Mouse (Mus musculus): ENCODE results near the gene Tmem176a.
"Not testable (repeated sequence)": the region's sequence is repeated elsewhere in the genome, so short reads cannot be mapped to it uniquely, and the experiment has no call there.

Tmem176a gene

GRCm38 (mm10) chr6:48840371-48840969, at the start of gene Tmem176a:
Gene Tmem176a, plus strand, starts transcription at chr6:48840919.
- peak in 1 of 2 experiments; percentile 36 for DNase-seq (ENCODE audit: low spot score in 2 of 2)

GRCm38 (mm10) chr6:48801897-48802296, 38.8 kb upstream of the Tmem176a start:
- no peak for DNase-seq (ENCODE audit: low spot score in 2 of 2)

- DNase-seq (ENCODE audit: low spot score in 2 of 2): no peak
These were observed 37.2 kb upstream of the Tmem176a start for GRCm38 (mm10) chr6:48803406-48804051.

- DNase-seq (ENCODE audit: low spot score in 2 of 2): no peak
These were observed 36.4 kb upstream of the Tmem176a start for GRCm38 (mm10) chr6:48804346-48804745.

GRCm38 (mm10) chr6:48806746-48807145, 34.0 kb upstream of the Tmem176a start:
- DNase-seq (ENCODE audit: low spot score in 2 of 2): no peak

- no peak for DNase-seq (ENCODE audit: low spot score in 2 of 2)
These were observed 31.1 kb upstream of the Tmem176a start for GRCm38 (mm10) chr6:48809494-48810219.

- DNase-seq (ENCODE audit: low spot score in 2 of 2): no peak
These were observed 25.7 kb upstream of the Tmem176a start for GRCm38 (mm10) chr6:48815013-48815412.

- DNase-seq (ENCODE audit: low spot score in 2 of 2): peak; percentile 43 to 65
These were observed 22.9 kb upstream of the Tmem176a start for GRCm38 (mm10) chr6:48817815-48818214.

- not testable (repeated sequence) for DNase-seq (ENCODE audit: low spot score in 2 of 2)
These were observed 18.5 kb upstream of the Tmem176a start for GRCm38 (mm10) chr6:48821991-48822785.

GRCm38 (mm10) chr6:48825016-48825415, 15.7 kb upstream of the Tmem176a start:
- DNase-seq (ENCODE audit: low spot score in 2 of 2): no peak

- no peak for DNase-seq (ENCODE audit: low spot score in 2 of 2)
These were observed 11.7 kb upstream of the Tmem176a start for GRCm38 (mm10) chr6:48828976-48829375.

GRCm38 (mm10) chr6:48829651-48830050, 11.1 kb upstream of the Tmem176a start:
- DNase-seq (ENCODE audit: low spot score in 2 of 2): no peak

GRCm38 (mm10) chr6:48830241-48830640, 10.5 kb upstream of the Tmem176a start:
- DNase-seq (ENCODE audit: low spot score in 2 of 2): no peak

GRCm38 (mm10) chr6:48831141-48831540, 9.6 kb upstream of the Tmem176a start:
- DNase-seq (ENCODE audit: low spot score in 2 of 2): no peak

- no peak for DNase-seq (ENCODE audit: low spot score in 2 of 2)
These were observed 8.3 kb upstream of the Tmem176a start for GRCm38 (mm10) chr6:48832426-48832825.

- DNase-seq (ENCODE audit: low spot score in 2 of 2): no peak
These were observed 7.2 kb upstream of the Tmem176a start for GRCm38 (mm10) chr6:48833515-48833914.

- DNase-seq (ENCODE audit: low spot score in 2 of 2): no peak
These were observed 5.5 kb upstream of the Tmem176a start for GRCm38 (mm10) chr6:48835241-48835640.

- DNase-seq (ENCODE audit: low spot score in 2 of 2): no peak
These were observed 4.6 kb upstream of the Tmem176a start for GRCm38 (mm10) chr6:48836146-48836545.

- no peak for DNase-seq (ENCODE audit: low spot score in 2 of 2)
These were observed 3.2 kb upstream of the Tmem176a start for GRCm38 (mm10) chr6:48837516-48837915.

GRCm38 (mm10) chr6:48838321-48839080, 2.2 kb upstream of the Tmem176a start:
- no peak for DNase-seq (ENCODE audit: low spot score in 2 of 2)

- DNase-seq (ENCODE audit: low spot score in 2 of 2): peak; percentile 80 to 96
These were observed 380 bp downstream of the Tmem176a start, which contains the start of gene Tmem176b for GRCm38 (mm10) chr6:48840973-48841625. Gene Tmem176b, minus strand, starts transcription at chr6:48841496.

Data from cerebellum, postnatal 4 days (tissue).